Mouse (Mus musculus): ENCODE measurements at regions not wholly inside any gene's neighbourhood (a gene's known extent, or its start where the extent isn't known, plus 50 kb on each side); places are given as distances from the start of the nearest gene placed in this dataset.

- no peak for TF ChIP-seq POLR2A (IDR thresholded peaks at IDR 0.05; ENCODE audit: control insufficient read depth, extremely low read depth, insufficient read depth, low read length, poor library complexity)
- TF ChIP-seq CTCF (IDR thresholded peaks at IDR 0.05; ENCODE audit: borderline replicate concordance, control insufficient read depth, extremely low read depth, insufficient read depth, low read length, poor library complexity) = peak; percentile 98
Observed at GRCm38 (mm10) chr16:5306588-5307248, 50.9 kb upstream of the Eef2kmt start.
